Mouse (Mus musculus) testis, adult 2 months (tissue): ENCODE results near the gene Olfml2b.

ENCODE experiments used
- CTCF ChIP-seq: fragments of 200-500 bp; IDR thresholded peaks from 2 replicates; pipeline ENCODE4 v1.5.1; 2012; ENCODE audit warnings: low read depth, mild to moderate bottlenecking, inconsistent platforms, low read length, moderate library complexity; ENCODE audit not compliant: control insufficient read depth, insufficient read depth, insufficient replicate concordance
- POLR2A ChIP-seq: fragments of 200-500 bp; IDR thresholded peaks from 2 replicates; pipeline ENCODE4 v1.6.1; 2012; ENCODE audit warnings: low read depth, mild to moderate bottlenecking, inconsistent platforms, low read length, moderate library complexity; ENCODE audit not compliant: control insufficient read depth

DNA sequence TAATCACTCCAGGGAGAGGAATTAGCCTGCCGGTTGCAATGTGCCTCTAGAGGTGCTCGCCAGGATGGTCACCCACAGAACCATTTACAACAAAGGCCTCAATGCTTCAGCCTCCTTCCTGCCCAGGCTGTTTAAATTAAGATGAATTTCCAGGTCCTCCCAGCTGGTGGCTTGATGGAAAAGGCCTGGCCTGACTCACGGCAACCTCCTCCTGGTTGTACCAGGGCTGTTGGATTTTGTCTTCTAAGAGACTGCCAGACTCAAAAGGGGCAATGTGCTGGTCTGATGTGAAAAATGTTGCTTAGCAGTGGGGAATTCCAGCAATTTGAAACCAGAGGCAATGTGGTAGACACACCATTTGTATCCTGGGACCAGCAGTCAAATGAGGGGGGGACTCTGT is 56.8 kb downstream of the Olfml2b start:
- TF ChIP-seq CTCF (no peak), POLR2A (no peak)
